Mouse (Mus musculus): ENCODE results near the gene Lpar5.
"Not testable (repeated sequence)": the region's sequence is repeated elsewhere in the genome, so short reads cannot be mapped to it uniquely, and the experiment has no call there.

Lpar5 gene

GRCm38 (mm10) chr6:125067571-125067995 lies at the start of gene Lpar5:
Lpar5 (plus strand) TSS chr6:125067920.
- no peak for DNase-seq (ENCODE audit: low spot score in 2 of 2)

- not testable (repeated sequence) for DNase-seq (ENCODE audit: low spot score in 2 of 2)
Observed at GRCm38 (mm10) chr6:125030532-125030931, 37.2 kb upstream of the Lpar5 start.

GRCm38 (mm10) chr6:125031604-125032003 lies 36.1 kb upstream of the Lpar5 start:
- no peak for DNase-seq (ENCODE audit: low spot score in 2 of 2)

- DNase-seq (ENCODE audit: low spot score in 2 of 2) = no peak
Observed at GRCm38 (mm10) chr6:125038666-125039065, 29.1 kb upstream of the Lpar5 start.

- no peak for DNase-seq (ENCODE audit: low spot score in 2 of 2)
Observed at GRCm38 (mm10) chr6:125039131-125039530, 28.6 kb upstream of the Lpar5 start.

GRCm38 (mm10) chr6:125039533-125040153 lies 28.1 kb upstream of the Lpar5 start, which contains the start of gene Ing4:
Ing4 (plus strand) TSS chr6:125039760.
- DNase-seq (ENCODE audit: low spot score in 2 of 2) = peak; percentile 84 to 87

GRCm38 (mm10) chr6:125040221-125040620 lies 27.5 kb upstream of the Lpar5 start:
- DNase-seq (ENCODE audit: low spot score in 2 of 2) = no peak

- DNase-seq (ENCODE audit: low spot score in 2 of 2) = no peak
Observed at GRCm38 (mm10) chr6:125041047-125041446, 26.7 kb upstream of the Lpar5 start.

- DNase-seq (ENCODE audit: low spot score in 2 of 2) = no peak
Observed at GRCm38 (mm10) chr6:125042081-125042480, 25.6 kb upstream of the Lpar5 start.

GRCm38 (mm10) chr6:125046691-125047090 lies 21.0 kb upstream of the Lpar5 start:
- peak; percentile 39 to 67 for DNase-seq (ENCODE audit: low spot score in 2 of 2)

GRCm38 (mm10) chr6:125049678-125050077 lies 18.0 kb upstream of the Lpar5 start, which contains the start of gene Acrbp:
Acrbp (plus strand) TSS chr6:125049689.
- DNase-seq (ENCODE audit: low spot score in 2 of 2) = no peak

GRCm38 (mm10) chr6:125051237-125051636 lies 16.5 kb upstream of the Lpar5 start:
- DNase-seq (ENCODE audit: low spot score in 2 of 2) = no peak

- no peak for DNase-seq (ENCODE audit: low spot score in 2 of 2)
Observed at GRCm38 (mm10) chr6:125061493-125061892, 6.2 kb upstream of the Lpar5 start.

- DNase-seq (ENCODE audit: low spot score in 2 of 2) = no peak
Observed at GRCm38 (mm10) chr6:125062511-125062910, 5.2 kb upstream of the Lpar5 start.

- no peak for DNase-seq (ENCODE audit: low spot score in 2 of 2)
Observed at GRCm38 (mm10) chr6:125063906-125064305, 3.8 kb upstream of the Lpar5 start.

- not testable (repeated sequence) for DNase-seq (ENCODE audit: low spot score in 2 of 2)
Observed at GRCm38 (mm10) chr6:125065223-125065622, 2.5 kb upstream of the Lpar5 start.

GRCm38 (mm10) chr6:125071170-125071895 lies 3.6 kb downstream of the Lpar5 start:
- no peak for DNase-seq (ENCODE audit: low spot score in 2 of 2)

GRCm38 (mm10) chr6:125071896-125072279 lies 4.2 kb downstream of the Lpar5 start:
- DNase-seq (ENCODE audit: low spot score in 2 of 2) = peak in 1 of 2 experiments; percentile 48

GRCm38 (mm10) chr6:125073825-125074224 lies 6.1 kb downstream of the Lpar5 start:
- DNase-seq (ENCODE audit: low spot score in 2 of 2) = no peak

GRCm38 (mm10) chr6:125081394-125081793 lies 13.7 kb downstream of the Lpar5 start:
- no peak for DNase-seq (ENCODE audit: low spot score in 2 of 2)

- DNase-seq (ENCODE audit: low spot score in 2 of 2) = peak; percentile 75 to 79
Observed at GRCm38 (mm10) chr6:125081797-125082560, 14.3 kb downstream of the Lpar5 start.

- no peak for DNase-seq (ENCODE audit: low spot score in 2 of 2)
Observed at GRCm38 (mm10) chr6:125082801-125083386, 15.2 kb downstream of the Lpar5 start.

All from frontal cortex, postnatal 14 days (tissue).